Mouse (Mus musculus) neural tube, embryonic 13.5 days (tissue): Measurements from ENCODE around the gene Dmbt1. TPM values are rescaled to one million over a fixed set of nuclear protein-coding genes. Genes with fewer than 3 reads are reported as not detected.

Experiments
- ATAC-seq: fragments of 200-750 bp; cut with Nextera tagmentation; 2 replicates; pipeline ENCODE4 v1.8.0; 2017; ENCODE audit warnings: low read depth, mild to moderate bottlenecking, moderate TSS enrichment, moderate library complexity
- H3K27ac ChIP-seq: fragments of 300-500 bp; sonication (generic); replicated peaks from 2 replicates; pipeline ENCODE4 v1.5.1; 2015; ENCODE audit warnings: moderate library complexity, mild to moderate bottlenecking, inconsistent platforms
- H3K27me3 ChIP-seq: fragments of 300-500 bp; sonication (generic); 2 replicates; pipeline ENCODE4 v1.6.1; 2015; ENCODE audit warnings: mild to moderate bottlenecking, inconsistent platforms
- H3K36me3 ChIP-seq: fragments of 300-500 bp; sonication (generic); 2 replicates; pipeline ENCODE4 v1.6.1; 2015; ENCODE audit warnings: mild to moderate bottlenecking, inconsistent platforms
- H3K4me1 ChIP-seq: fragments of 300-500 bp; sonication (generic); replicated peaks from 2 replicates; pipeline ENCODE4 v1.6.1; 2015; ENCODE audit warnings: inconsistent platforms
- H3K4me2 ChIP-seq: fragments of 300-500 bp; sonication (generic); 2 replicates; pipeline ENCODE4 v1.6.1; 2015; ENCODE audit warnings: inconsistent platforms, mild to moderate bottlenecking, moderate library complexity
- H3K4me3 ChIP-seq: fragments of 300-500 bp; sonication (generic); 2 replicates; pipeline ENCODE4 v1.5.1; 2015; ENCODE audit warnings: mild to moderate bottlenecking, inconsistent platforms
- H3K9ac ChIP-seq: fragments of 300-500 bp; sonication (generic); 2 replicates; pipeline ENCODE4 v1.6.1; 2015; ENCODE audit warnings: moderate library complexity, mild to moderate bottlenecking, inconsistent platforms
- H3K9me3 ChIP-seq: fragments of 300-500 bp; sonication (generic); 2 replicates; pipeline ENCODE4 v1.6.1; 2016; ENCODE audit warnings: inconsistent platforms
- WGBS: fragments of 180-500 bp; shearing (Covaris S2); methylation state at CpG from one replicate; pipeline ENCODE4 v1.1.7; 2015; 5-methylcytosine and 5-hydroxymethylcytosine counted together
- polyA plus RNA-seq: library from polyadenylated mRNA; unstranded; fragments of >200 nt; fragmentation: Nextera tagmentation; extraction: Ambion mirVana; gene quantifications from 2 replicates; pipeline ENCODE4 v1.2.1, GENCODE M21; 2015

Dmbt1 gene
- polyA plus RNA-seq, 1 experiment from 2014 or later: not detected

GRCm38 (mm10) chr7:131133181-131133580 lies 101.3 kb downstream of the Dmbt1 start:
- no peak for ATAC-seq
- Histone ChIP-seq H3K4me1 (no peaks in the 10 kb centered on the region), H3K9me3 (no peaks in the 10 kb centered on the region), H3K27me3 (no peaks in the 10 kb centered on the region), H3K4me3 (no peak overlapping the region), H3K9ac (no peak overlapping the region), H3K36me3 (no peaks in the 10 kb centered on the region), H3K27ac (no peak overlapping the region), H3K4me2 (no peak overlapping the region)
- WGBS: 73% methylated on average over 3 of the region's 3 CpGs

GRCm38 (mm10) chr7:131146214-131146613 lies 114.4 kb downstream of the Dmbt1 start, which contains the start of gene 4933402N03Rik:
Gene 4933402N03Rik, minus strand, starts transcription at chr7:131146314.
- Histone ChIP-seq H3K9me3 (no peaks in the 10 kb centered on the region), H3K4me1 (no peaks in the 10 kb centered on the region), H3K4me3 (no peak within 1 kb of the TSS), H3K9ac (no peak within 1 kb of the TSS), H3K27ac (no peak within 1 kb of the TSS), H3K36me3 (no peaks in the 10 kb centered on the region), H3K4me2 (no peak within 1 kb of the TSS), H3K27me3 (no peaks in the 10 kb centered on the region)
- ATAC-seq: no peak
- 91% methylated on average over 2 of the region's 2 CpGs for WGBS

GRCm38 (mm10) chr7:131150179-131150578 lies 118.3 kb downstream of the Dmbt1 start:
- Histone ChIP-seq H3K4me1 (no peaks in the 10 kb centered on the region), H3K36me3 (no peaks in the 10 kb centered on the region), H3K27me3 (no peaks in the 10 kb centered on the region), H3K9me3 (no peaks in the 10 kb centered on the region), H3K4me3 (no peak overlapping the region), H3K4me2 (no peak overlapping the region), H3K27ac (no peak overlapping the region), H3K9ac (no peak overlapping the region)
- WGBS: 88% methylated on average over 3 of the region's 3 CpGs
- ATAC-seq: no peak

GRCm38 (mm10) chr7:131153044-131153443 lies 121.2 kb downstream of the Dmbt1 start:
- Histone ChIP-seq H3K27me3 (no peaks in the 10 kb centered on the region), H3K27ac (no peak overlapping the region), H3K4me2 (no peak overlapping the region), H3K36me3 (no peaks in the 10 kb centered on the region), H3K4me1 (no peaks in the 10 kb centered on the region), H3K4me3 (no peak overlapping the region), H3K9me3 (no peaks in the 10 kb centered on the region), H3K9ac (no peak overlapping the region)
- no peak for ATAC-seq
- WGBS: 91% methylated on average over 5 of the region's 5 CpGs

GRCm38 (mm10) chr7:131162251-131162650 lies 130.4 kb downstream of the Dmbt1 start:
- no peak for ATAC-seq
- Histone ChIP-seq H3K9me3 (no peaks in the 10 kb centered on the region), H3K36me3 (no peaks in the 10 kb centered on the region), H3K4me3 (no peak overlapping the region), H3K9ac (no peak overlapping the region), H3K27me3 (no peaks in the 10 kb centered on the region), H3K27ac (no peak overlapping the region), H3K4me2 (no peak overlapping the region), H3K4me1 (no peaks in the 10 kb centered on the region)
- WGBS: 84% methylated on average over 7 of the region's 7 CpGs

- ATAC-seq: no peak
- Histone ChIP-seq H3K27me3 (no peaks in the 10 kb centered on the region), H3K9me3 (no peaks in the 10 kb centered on the region), H3K4me3 (no peak overlapping the region), H3K4me1 (no peaks in the 10 kb centered on the region), H3K9ac (no peak overlapping the region), H3K4me2 (no peak overlapping the region), H3K36me3 (no peaks in the 10 kb centered on the region), H3K27ac (no peak overlapping the region)
- WGBS: 71% methylated on average over 3 of the region's 3 CpGs
Measured at GRCm38 (mm10) chr7:131167771-131168170, 135.9 kb downstream of the Dmbt1 start.

- no peaks in the 10 kb centered on the region for H3K36me3 ChIP-seq
- H3K4me1 ChIP-seq: no peaks in the 10 kb centered on the region
- no peak for ATAC-seq
- WGBS: 38% methylated on average over 2 of the region's 2 CpGs
- H3K27me3 ChIP-seq: no peaks in the 10 kb centered on the region
- H3K4me3 ChIP-seq: no peak overlapping the region
- H3K9me3 ChIP-seq: no peaks in the 10 kb centered on the region
- H3K9ac ChIP-seq: no peak overlapping the region
- H3K27ac ChIP-seq: no peak overlapping the region
- no peak overlapping the region for H3K4me2 ChIP-seq
Measured at GRCm38 (mm10) chr7:131169099-131169498, 137.2 kb downstream of the Dmbt1 start.

Other genes starting within 250 kb of the Dmbt1 start
- gene Plekha1, start 166.3 kb upstream of the Dmbt1 start, polyA plus RNA-seq: 64.1 and 68.9 TPM in 2 replicates
- gene Htra1, start 95.9 kb upstream of the Dmbt1 start, polyA plus RNA-seq: 11.1 and 16.2 TPM in 2 replicates
- not detected in 2 replicates for gene 4933402N03Rik, start 114.3 kb downstream of the Dmbt1 start, polyA plus RNA-seq
- not detected in 2 replicates for gene 5430419D17Rik, start 142.3 kb downstream of the Dmbt1 start, polyA plus RNA-seq